ENCODE assay signal across 8 mouse cellular contexts in the genomic region with DNA sequence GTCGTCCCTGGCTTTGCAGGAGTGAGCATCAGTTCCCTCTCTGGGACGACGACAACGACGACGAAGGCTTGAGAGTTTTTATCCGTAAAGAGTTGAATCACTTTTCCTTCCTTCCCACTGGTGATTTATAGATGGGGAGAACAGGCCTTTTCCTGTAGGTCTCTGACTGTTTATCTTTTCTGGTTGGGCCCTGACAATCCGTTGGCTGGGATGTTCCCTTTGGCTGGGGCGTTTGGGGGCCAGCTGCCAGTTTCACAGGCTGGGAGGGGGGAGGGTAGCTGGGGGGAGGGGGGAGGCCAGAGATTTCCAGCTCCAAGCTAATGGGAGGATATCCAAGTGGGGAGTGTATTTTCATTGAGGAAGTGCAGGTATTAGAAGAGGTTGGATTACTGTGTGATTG.
DNase-seq lines count a peak whose midpoint lies in the region; ATAC-seq lines count a peak whose summit lies in the region.

No protein-coding gene starts in this region.

- peak overlapping the region; percentile 25; the same call in 1 of the 2 replicates for H3K27ac ChIP-seq in forebrain, embryonic 12.5 days
- H3K27ac ChIP-seq in forebrain, embryonic 14.5 days (ENCODE audit: low read depth, low read length), result no peak overlapping the region
- H3K27ac ChIP-seq in limb, embryonic 15.5 days, result 0 out of 2 replicates have a peak overlapping the region, but pooled peaks have one; percentile 28
- no peak overlapping the region for H3K27ac ChIP-seq in limb, embryonic 10.5 days
- H3K27ac ChIP-seq in intestine, embryonic 16.5 days (ENCODE audit: low read length), result peak overlapping the region; percentile 46; the same call in 1 of the 2 replicates

- 0 out of 2 replicates have a peak, but pooled peaks cover 6% of the 10 kb centered on the region for H3K27me3 ChIP-seq in forebrain, embryonic 12.5 days
- no peaks in the 10 kb centered on the region for H3K27me3 ChIP-seq in forebrain, embryonic 14.5 days (replicated peaks; ENCODE audit: control insufficient read depth, insufficient read depth, low read length)
- no peaks in the 10 kb centered on the region for H3K27me3 ChIP-seq in limb, embryonic 15.5 days
- no peaks in the 10 kb centered on the region for H3K27me3 ChIP-seq in limb, embryonic 10.5 days (ENCODE audit: low read depth, poor library complexity, severe bottlenecking)
- no peaks in the 10 kb centered on the region for H3K27me3 ChIP-seq in intestine, embryonic 16.5 days (replicated peaks; ENCODE audit: control insufficient read depth, insufficient read depth, low read length)

- H3K4me2 ChIP-seq in forebrain, embryonic 12.5 days, result no peak overlapping the region
- H3K4me2 ChIP-seq in forebrain, embryonic 14.5 days (ENCODE audit: low read length), result no peak overlapping the region
- no peak overlapping the region for H3K4me2 ChIP-seq in limb, embryonic 15.5 days
- no peak overlapping the region for H3K4me2 ChIP-seq in intestine, embryonic 16.5 days (ENCODE audit: low read depth, low read length)

- no peak for ATAC-seq in forebrain, embryonic 12.5 days (ENCODE audit: low FRiP score)
- ATAC-seq in forebrain, embryonic 14.5 days, result no peak
- no peak for ATAC-seq in limb, embryonic 15.5 days (ENCODE audit: insufficient number of reproducible peaks, low FRiP score, low TSS enrichment, low read depth)
- peak; percentile 32 for ATAC-seq in intestine, embryonic 16.5 days

- H3K9me3 ChIP-seq in forebrain, embryonic 12.5 days, result no peaks in the 10 kb centered on the region
- H3K9me3 ChIP-seq in forebrain, embryonic 14.5 days (replicated peaks; ENCODE audit: control insufficient read depth, low read length), result no peaks in the 10 kb centered on the region
- no peaks in the 10 kb centered on the region for H3K9me3 ChIP-seq in limb, embryonic 15.5 days
- no peaks in the 10 kb centered on the region for H3K9me3 ChIP-seq in limb, embryonic 10.5 days (replicated peaks)
- no peaks in the 10 kb centered on the region for H3K9me3 ChIP-seq in intestine, embryonic 16.5 days (ENCODE audit: control insufficient read depth, low read length)

- peaks cover 61% of the 10 kb centered on the region for H3K4me1 ChIP-seq in forebrain, embryonic 12.5 days
- H3K4me1 ChIP-seq in forebrain, embryonic 14.5 days (ENCODE audit: control insufficient read depth, insufficient read depth, low read length), result peaks cover 7% of the 10 kb centered on the region
- H3K4me1 ChIP-seq in limb, embryonic 15.5 days, result peaks cover 54% of the 10 kb centered on the region
- H3K4me1 ChIP-seq in limb, embryonic 10.5 days, result peaks cover 61% of the 10 kb centered on the region
- H3K4me1 ChIP-seq in intestine, embryonic 16.5 days (ENCODE audit: control insufficient read depth, insufficient read depth, low read length), result peaks cover 58% of the 10 kb centered on the region

- no peaks in the 10 kb centered on the region for H3K36me3 ChIP-seq in forebrain, embryonic 12.5 days (replicated peaks)
- no peaks in the 10 kb centered on the region for H3K36me3 ChIP-seq in forebrain, embryonic 14.5 days (ENCODE audit: control insufficient read depth, insufficient read depth, low read length)
- H3K36me3 ChIP-seq in limb, embryonic 15.5 days, result no peaks in the 10 kb centered on the region
- peaks cover 3% of the 10 kb centered on the region; the same call in 1 of the 2 replicates for H3K36me3 ChIP-seq in limb, embryonic 10.5 days
- no peaks in the 10 kb centered on the region for H3K36me3 ChIP-seq in intestine, embryonic 16.5 days (ENCODE audit: control insufficient read depth, insufficient read depth, low read length)

- H3K4me3 ChIP-seq in forebrain, embryonic 12.5 days (replicated peaks), result no peak overlapping the region
- no peak overlapping the region for H3K4me3 ChIP-seq in forebrain, embryonic 14.5 days (ENCODE audit: low read depth, low read length)
- H3K4me3 ChIP-seq in limb, embryonic 15.5 days, result no peak overlapping the region
- no peak overlapping the region for H3K4me3 ChIP-seq in limb, embryonic 10.5 days
- H3K4me3 ChIP-seq in intestine, embryonic 16.5 days (ENCODE audit: low read length), result no peak overlapping the region

- intact Hi-C loops in left cerebral cortex, postnatal 10 days (cut with DNase I), result no loop called here

- DNase-seq in forebrain, embryonic 14.5 days (ENCODE audit: low spot score), result no peak
- no peak for DNase-seq in limb, embryonic 10.5 days (ENCODE audit: low spot score)
- peak; percentile 38 to 67 for DNase-seq in lung, postnatal 4 days
- no peak for DNase-seq in left cerebral cortex, postnatal 10 days (ENCODE audit: extremely low spot score in 1 of 2, low spot score in 2 of 2)
- no peak for DNase-seq in c-Kit-positive CD71-positive TER-119-positive erythroid progenitor cells, embryonic 14.5 days (ENCODE audit: low spot score)

- WGBS in forebrain, embryonic 12.5 days, result 54% methylated on average over 9 of the region's 9 CpGs
- 47% methylated on average over 9 of the region's 9 CpGs for WGBS in forebrain, embryonic 14.5 days
- 20% methylated on average over 9 of the region's 9 CpGs for WGBS in limb, embryonic 15.5 days
- WGBS in limb, embryonic 10.5 days, result 12% methylated on average over 9 of the region's 9 CpGs
- WGBS in intestine, embryonic 16.5 days, result 15% methylated on average over 9 of the region's 9 CpGs

- H3K9ac ChIP-seq in forebrain, embryonic 12.5 days, result no peak overlapping the region
- H3K9ac ChIP-seq in forebrain, embryonic 14.5 days (ENCODE audit: low read length), result no peak overlapping the region
- H3K9ac ChIP-seq in limb, embryonic 15.5 days, result no peak overlapping the region
- H3K9ac ChIP-seq in intestine, embryonic 16.5 days (ENCODE audit: low read depth, low read length), result no peak overlapping the region

Comparison
In these comparisons a context has a peak if more than half of its experiments do, and no peak if none do; other contexts are left out.
1. H3K27ac ChIP-seq: peak in forebrain, embryonic 12.5 days (single experiment), limb, embryonic 15.5 days (single experiment) and intestine, embryonic 16.5 days (single experiment); none in forebrain, embryonic 14.5 days (single experiment) and limb, embryonic 10.5 days (single experiment).
2. DNase-seq: peak in lung, postnatal 4 days (2 of 2); none in forebrain, embryonic 14.5 days (single experiment), limb, embryonic 10.5 days (single experiment), left cerebral cortex, postnatal 10 days (0 of 2) and c-Kit-positive CD71-positive TER-119-positive erythroid progenitor cells, embryonic 14.5 days (single experiment).